Mouse (Mus musculus) forebrain, embryonic 11.5 days (tissue): ENCODE measurements at regions not wholly inside any gene's neighbourhood (a gene's known extent, or its start where the extent isn't known, plus 50 kb on each side); places are given as distances from the start of the nearest gene placed in this dataset.

Experiments
- ATAC-seq: fragments of 200-750 bp; cut with Nextera tagmentation; replicated peaks from 2 replicates; pipeline ENCODE4 v1.8.0; 2017; ENCODE audit warnings: moderate TSS enrichment; ENCODE audit not compliant: low FRiP score
- DNase-seq: peaks from one replicate; pipeline ENCODE4 v3.0.0-alpha.2; 2017; ENCODE audit warnings: low spot score
- H3K27ac ChIP-seq: fragments of 300-500 bp; sonication (generic); 2 replicates; pipeline ENCODE4 v1.5.1; 2014; ENCODE audit warnings: low read depth, low read length
- H3K27me3 ChIP-seq: fragments of 300-500 bp; sonication (generic); 2 replicates; pipeline ENCODE4 v1.6.1; 2014; ENCODE audit warnings: mild to moderate bottlenecking, low read length, mixed read lengths; ENCODE audit not compliant: control insufficient read depth, insufficient read depth
- H3K36me3 ChIP-seq: fragments of 300-500 bp; sonication (generic); 2 replicates; pipeline ENCODE4 v1.6.1; 2014; ENCODE audit warnings: mild to moderate bottlenecking, low read length, moderate library complexity, mixed read lengths; ENCODE audit not compliant: control insufficient read depth, insufficient read depth
- H3K4me1 ChIP-seq: fragments of 300-500 bp; sonication (generic); replicated peaks from 2 replicates; pipeline ENCODE4 v1.6.1; 2014; ENCODE audit warnings: low read length, mixed read lengths; ENCODE audit not compliant: control insufficient read depth, insufficient read depth
- H3K4me2 ChIP-seq: fragments of 300-500 bp; sonication (generic); 2 replicates; pipeline ENCODE4 v1.6.1; 2014; ENCODE audit warnings: low read depth, mild to moderate bottlenecking, low read length, moderate library complexity, mixed read lengths; ENCODE audit not compliant: severe bottlenecking
- H3K4me3 ChIP-seq: fragments of 300-500 bp; sonication (generic); 2 replicates; pipeline ENCODE4 v1.5.1; 2014; ENCODE audit warnings: low read depth, low read length
- H3K9ac ChIP-seq: fragments of 300-500 bp; sonication (generic); 2 replicates; pipeline ENCODE4 v1.6.1; 2014; ENCODE audit warnings: low read length
- H3K9me3 ChIP-seq: fragments of 300-500 bp; sonication (generic); 2 replicates; pipeline ENCODE4 v1.6.1; 2016; ENCODE audit warnings: low read length, mixed read lengths; ENCODE audit not compliant: control insufficient read depth
- WGBS: fragments of 180-500 bp; shearing (Covaris S2); extraction: QIAGEN DNeasy Blood & Tissue Kit; methylation state at CpG from one replicate; pipeline ENCODE4 v1.1.7; 2014; 5-methylcytosine and 5-hydroxymethylcytosine counted together

GRCm38 (mm10) chr4:35551988-35552387, 326.0 kb upstream of the C9orf72 start:
- H3K9me3 ChIP-seq = no peaks in the 10 kb centered on the region
- H3K4me2 ChIP-seq = no peak overlapping the region
- DNase-seq (no peak), ATAC-seq (no peak)
- no peak overlapping the region for H3K9ac ChIP-seq
- no peak overlapping the region for H3K27ac ChIP-seq
- no peak overlapping the region for H3K4me3 ChIP-seq
- no peaks in the 10 kb centered on the region for H3K4me1 ChIP-seq
- H3K36me3 ChIP-seq = no peaks in the 10 kb centered on the region
- no peaks in the 10 kb centered on the region for H3K27me3 ChIP-seq

GRCm38 (mm10) chr4:35534565-35535279, 308.7 kb upstream of the C9orf72 start:
- Histone ChIP-seq H3K9ac (no peak overlapping the region), H3K27me3 (no peaks in the 10 kb centered on the region), H3K4me2 (no peak overlapping the region), H3K36me3 (no peaks in the 10 kb centered on the region), H3K9me3 (no peaks in the 10 kb centered on the region), H3K27ac (no peak overlapping the region), H3K4me3 (no peak overlapping the region), H3K4me1 (peaks cover 2% of the 10 kb centered on the region; the same call in 1 of the 2 replicates)
- ATAC-seq (peak; percentile 46; the same call in 1 of the 2 replicates), DNase-seq (no peak)
- WGBS = 40% methylated on average over 6 of the region's 6 CpGs

- Histone ChIP-seq H3K9ac (no peak overlapping the region), H3K4me2 (no peak overlapping the region), H3K9me3 (no peaks in the 10 kb centered on the region), H3K4me1 (peaks cover 2% of the 10 kb centered on the region; the same call in 1 of the 2 replicates), H3K36me3 (no peaks in the 10 kb centered on the region), H3K27ac (no peak overlapping the region), H3K4me3 (no peak overlapping the region), H3K27me3 (no peaks in the 10 kb centered on the region)
- no peak for DNase-seq
- peak; percentile 80 for ATAC-seq
Observed at GRCm38 (mm10) chr4:35534154-35534553, 308.2 kb upstream of the C9orf72 start.
